ENCODE assay signal across 14 mouse cellular contexts in the genomic region with DNA sequence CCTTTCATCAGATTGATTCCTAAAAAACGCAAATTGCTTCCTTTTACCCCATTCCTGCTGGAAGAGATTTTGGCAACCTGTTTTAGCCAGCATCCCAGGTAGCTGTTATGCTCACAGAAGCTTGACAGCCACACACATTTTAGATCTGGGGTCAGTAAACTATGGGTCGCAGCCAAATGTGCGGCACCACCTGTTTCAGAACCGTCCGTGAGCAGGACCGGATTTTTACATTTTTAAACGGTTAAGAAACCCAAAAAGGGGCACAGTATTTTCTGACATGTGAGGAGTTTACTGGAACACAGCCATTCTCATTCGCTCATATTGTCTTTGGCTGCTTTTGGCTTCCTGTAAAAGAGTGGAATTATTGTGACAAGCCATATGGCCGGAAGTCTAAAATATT.
"Had no signal": no experiment of that assay in that cellular context is flagged by ENCODE, and none has a peak within 500 bp of the region (broad histone marks: within the 10 kb centered on the region; RNA-seq: fewer than 3 reads in every experiment).

No protein-coding gene starts in this region.

- H3K4me3 ChIP-seq: left cerebral cortex, adult 2 months; limb, embryonic 15.5 days; liver, embryonic 13.5 days; lung, embryonic 15.5 days; megakaryocyte, embryonic 14.5 days; midbrain, embryonic 15.5 days; neural tube, embryonic 12.5 days had no signal

- DNase-seq: kidney, postnatal 14 days; liver, embryonic 13.5 days; liver, postnatal 0 days; lung, postnatal 14 days; thymus, postnatal 4 days had no signal

- ATAC-seq: liver, postnatal 0 days; midbrain, embryonic 15.5 days had no signal

- H3K9ac ChIP-seq: limb, embryonic 15.5 days; liver, embryonic 13.5 days; liver, postnatal 0 days; lung, embryonic 15.5 days; midbrain, embryonic 15.5 days; neural tube, embryonic 12.5 days had no signal

- H3K4me1 ChIP-seq: limb, embryonic 15.5 days; liver, embryonic 13.5 days; lung, embryonic 15.5 days; megakaryocyte, embryonic 14.5 days; midbrain, embryonic 15.5 days; neural tube, embryonic 12.5 days had no signal

- H3K27ac ChIP-seq: left cerebral cortex, adult 2 months; limb, embryonic 15.5 days; liver, embryonic 13.5 days; lung, embryonic 15.5 days; macrophage; midbrain, embryonic 15.5 days; neural tube, embryonic 12.5 days; stomach, postnatal 0 days had no signal

- H3K36me3 ChIP-seq: limb, embryonic 15.5 days; liver, embryonic 13.5 days; lung, embryonic 15.5 days; midbrain, embryonic 15.5 days; neural tube, embryonic 12.5 days had no signal

- H3K27me3 ChIP-seq: limb, embryonic 15.5 days; liver, embryonic 13.5 days; lung, embryonic 15.5 days; megakaryocyte, embryonic 14.5 days; midbrain, embryonic 15.5 days; neural tube, embryonic 12.5 days had no signal

- H3K4me2 ChIP-seq: limb, embryonic 15.5 days; liver, embryonic 13.5 days; lung, embryonic 15.5 days; midbrain, embryonic 11.5 days; midbrain, embryonic 15.5 days; neural tube, embryonic 12.5 days had no signal

- H3K9me3 ChIP-seq: limb, embryonic 15.5 days; liver, embryonic 13.5 days; lung, embryonic 15.5 days; midbrain, embryonic 15.5 days; neural tube, embryonic 12.5 days had no signal
